Mouse (Mus musculus): ENCODE results near the gene Tmed10.

The Tmed10 gene

GRCm38 (mm10) chr12:85305247-85305892 is 69.3 kb downstream of the Tmed10 start:
- DNase-seq, result peak; percentile 83

- no peak for DNase-seq
These were observed 69.9 kb downstream of the Tmed10 start for GRCm38 (mm10) chr12:85304725-85305124.

DNA sequence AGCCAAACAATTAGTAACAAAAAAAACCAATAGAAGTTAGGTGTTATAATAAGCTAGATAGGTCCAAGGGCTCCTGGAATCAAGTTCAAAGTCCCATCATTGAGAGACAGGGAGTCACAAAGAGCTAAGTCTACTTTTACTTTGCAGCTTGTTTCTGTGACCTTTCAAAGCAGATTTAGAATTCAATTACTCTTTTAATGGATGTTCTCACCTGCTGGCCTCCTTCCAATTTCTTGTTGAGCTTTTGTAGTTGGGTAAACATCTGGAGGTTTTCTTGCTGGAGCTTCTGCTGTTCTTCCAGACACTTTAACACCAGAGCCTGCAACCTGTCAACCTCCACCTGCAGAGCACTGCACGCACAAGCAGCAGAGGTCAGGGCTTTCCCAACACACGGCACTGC is 71.4 kb downstream of the Tmed10 start:
- DNase-seq, result no peak

DNA sequence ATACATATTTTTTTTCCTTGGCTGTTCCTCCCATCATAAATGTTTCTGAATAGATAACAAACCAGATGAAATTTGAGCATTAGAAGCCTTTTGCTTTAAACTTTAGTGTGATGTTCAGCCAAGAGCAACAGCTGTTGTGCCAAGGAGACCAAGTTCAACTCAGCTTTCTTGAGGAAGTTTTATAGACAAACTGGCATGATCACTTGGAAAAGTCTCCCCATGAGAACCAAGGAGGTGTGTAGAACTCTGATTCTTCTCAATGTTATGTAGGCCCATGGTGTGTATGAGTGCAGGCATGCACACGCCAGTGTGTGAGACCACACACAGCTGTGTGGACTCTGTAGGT is 75.8 kb downstream of the Tmed10 start:
- DNase-seq, result no peak

DNA sequence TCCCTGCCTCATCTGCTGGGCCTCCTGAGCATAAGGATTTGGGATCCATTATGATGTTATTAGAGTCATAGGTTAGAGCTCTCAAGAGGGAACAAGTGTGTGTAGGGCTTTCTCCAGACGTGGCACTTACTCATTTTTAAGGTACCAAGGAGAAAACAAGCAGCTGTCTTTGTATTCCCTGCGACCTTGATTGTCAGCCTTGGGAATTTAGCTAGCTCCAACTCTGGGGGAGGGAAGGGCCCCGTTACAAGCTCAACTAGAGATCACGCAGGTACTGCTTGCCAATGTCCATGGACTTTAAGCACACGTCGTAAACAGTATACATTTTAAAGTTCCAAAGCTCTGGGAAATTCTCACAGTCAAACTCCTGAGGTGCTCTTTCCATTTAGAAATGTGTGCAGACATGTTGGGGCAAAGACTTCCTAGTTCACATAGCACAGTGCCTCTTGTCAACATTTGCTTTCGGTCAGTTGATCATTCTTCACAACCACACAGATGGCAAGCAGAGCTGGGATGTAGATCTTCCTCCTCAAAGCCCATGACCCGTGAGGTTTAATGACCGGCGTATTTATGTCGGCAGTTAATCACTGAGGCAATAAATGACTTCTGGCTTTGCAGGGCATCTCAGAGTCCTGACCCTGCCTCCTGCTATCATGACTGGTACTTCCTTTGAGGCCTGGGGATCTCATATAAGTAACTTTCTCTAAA is 76.4 kb downstream of the Tmed10 start:
- DNase-seq, result no peak

DNA sequence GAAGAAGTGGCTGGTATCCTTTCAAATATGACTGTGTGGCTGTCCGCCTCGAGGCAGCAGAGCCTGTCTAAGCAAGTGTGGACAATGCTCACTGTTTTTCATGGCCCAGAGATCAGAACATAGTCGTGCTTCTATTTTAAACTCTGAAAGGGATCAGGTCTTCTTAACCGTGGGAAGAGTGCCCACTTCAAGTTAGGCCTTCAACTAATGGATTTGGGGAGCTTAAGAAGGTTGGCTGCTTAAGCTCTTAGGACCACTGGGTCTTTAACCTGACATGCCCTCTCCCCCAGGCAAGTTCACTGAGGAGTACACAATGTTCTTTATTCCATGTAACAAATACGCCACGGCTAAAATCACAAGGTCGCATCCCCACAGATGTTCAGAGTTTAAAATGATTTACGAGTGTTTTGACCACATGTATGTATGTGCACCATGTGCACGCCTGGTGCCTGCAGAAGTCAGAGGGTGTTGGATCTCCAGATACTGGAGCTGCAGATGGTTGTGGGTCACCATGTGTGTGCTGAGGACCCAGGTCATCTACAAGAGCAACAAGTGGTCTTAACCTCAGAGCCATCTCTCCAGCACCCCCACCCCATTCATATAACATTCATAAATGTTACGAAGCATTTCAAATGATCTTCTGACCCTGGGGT is 77.2 kb downstream of the Tmed10 start:
- no peak for DNase-seq

DNA sequence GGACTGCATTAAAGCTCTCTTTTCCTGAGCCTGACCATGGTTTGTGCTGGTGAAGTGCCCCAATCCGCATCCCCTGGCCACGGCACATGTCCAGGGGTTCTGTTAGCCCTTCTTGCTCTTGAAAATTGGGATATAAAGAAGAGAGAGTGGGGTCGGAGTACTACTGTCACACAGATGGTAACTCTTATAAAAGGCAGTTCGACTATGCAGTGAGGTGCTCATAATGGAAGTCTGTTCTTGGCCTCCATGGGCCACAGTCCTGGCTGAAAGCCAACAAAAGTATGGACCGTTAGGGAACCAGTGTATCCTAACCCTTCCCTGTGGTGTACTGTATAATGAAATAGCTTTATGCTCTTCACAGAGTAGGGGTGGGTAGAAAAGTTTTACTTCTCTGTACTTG is 77.7 kb downstream of the Tmed10 start:
- no peak for DNase-seq

DNA sequence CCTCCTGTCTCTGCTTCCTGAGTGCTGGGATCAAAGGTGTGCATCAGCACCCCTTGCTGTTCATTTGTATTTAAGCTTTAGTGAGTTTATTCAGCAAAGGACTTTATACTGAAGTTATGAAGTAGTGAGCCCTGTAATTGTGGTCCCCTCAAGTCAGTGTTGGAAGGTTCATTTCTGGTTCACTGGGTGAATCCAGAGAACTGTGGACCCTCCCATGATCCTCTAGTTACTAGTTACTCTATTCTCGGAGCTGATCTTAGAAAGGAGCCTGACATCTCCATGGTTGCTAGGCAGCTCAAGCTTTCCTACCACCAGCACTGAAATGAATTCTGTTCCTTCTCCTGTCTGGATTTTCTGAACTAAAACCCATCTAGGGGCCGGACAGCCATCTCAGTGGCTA is 79.1 kb downstream of the Tmed10 start:
- DNase-seq, result no peak

- DNase-seq, result no peak
These were observed 81.7 kb downstream of the Tmed10 start for GRCm38 (mm10) chr12:85292906-85293305.

- no peak for DNase-seq
These were observed 82.4 kb downstream of the Tmed10 start for GRCm38 (mm10) chr12:85292288-85292687.

DNA sequence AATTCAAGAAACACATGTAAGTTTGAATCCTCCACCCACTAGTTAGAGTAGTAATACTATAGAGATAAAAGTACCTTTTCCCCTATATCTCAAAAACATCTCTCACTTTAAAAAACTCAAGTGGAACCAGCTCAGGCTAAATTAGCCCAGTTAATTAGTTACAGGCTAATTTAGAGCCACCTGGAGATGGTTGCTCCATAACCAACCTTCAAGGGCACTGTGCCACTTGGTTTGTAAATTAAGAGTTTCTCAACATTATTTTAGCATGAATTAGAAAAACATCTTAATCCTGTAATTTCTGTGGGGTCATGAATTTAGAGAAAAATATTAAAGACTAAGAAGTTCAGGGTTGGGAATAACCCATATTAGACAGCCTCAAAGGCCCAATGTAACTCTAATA is 83.1 kb downstream of the Tmed10 start:
- no peak for DNase-seq

- DNase-seq, result no peak
These were observed 84.0 kb downstream of the Tmed10 start for GRCm38 (mm10) chr12:85290633-85291032.
